Mouse (Mus musculus) stomach, postnatal 0 days (tissue): ENCODE results near the gene Nrbp1. TPM values are rescaled to one million over a fixed set of nuclear protein-coding genes. Genes with fewer than 3 reads are reported as not detected.

Experiments used
- ATAC-seq: fragments of 200-750 bp; cut with Nextera tagmentation; 2 replicates; pipeline ENCODE4 v1.8.0; 2017; ENCODE audit not compliant: low FRiP score, low TSS enrichment
- DNase-seq: peaks from one replicate; pipeline ENCODE4 v3.0.0-alpha.2; 2016; ENCODE audit warnings: low spot score
- H3K27ac ChIP-seq: fragments of 300-500 bp; sonication (generic); replicated peaks from 2 replicates; pipeline ENCODE4 v1.5.1; 2014; ENCODE audit warnings: mild to moderate bottlenecking, control low read depth
- H3K27me3 ChIP-seq: fragments of 300-500 bp; sonication (generic); 2 replicates; pipeline ENCODE4 v1.6.1; 2014; ENCODE audit warnings: low read length; ENCODE audit not compliant: control insufficient read depth, insufficient read depth
- H3K36me3 ChIP-seq: fragments of 300-500 bp; sonication (generic); 2 replicates; pipeline ENCODE4 v1.6.1; 2014; ENCODE audit warnings: low read length, mixed read lengths; ENCODE audit not compliant: control insufficient read depth, insufficient read depth
- H3K4me1 ChIP-seq: fragments of 300-500 bp; sonication (generic); replicated peaks from 2 replicates; pipeline ENCODE4 v1.6.1; 2014; ENCODE audit warnings: antibody characterized with exemption; ENCODE audit not compliant: control insufficient read depth, insufficient read depth
- H3K4me2 ChIP-seq: fragments of 300-500 bp; sonication (generic); replicated peaks from 2 replicates; pipeline ENCODE4 v1.6.1; 2014; ENCODE audit warnings: low read depth, mild to moderate bottlenecking, control low read depth, moderate library complexity
- H3K4me3 ChIP-seq: fragments of 300-500 bp; sonication (generic); 2 replicates; pipeline ENCODE4 v1.5.1; 2014; ENCODE audit warnings: low read depth, low read length, control low read depth
- H3K9ac ChIP-seq: fragments of 300-500 bp; sonication (generic); 2 replicates; pipeline ENCODE4 v1.6.1; 2014; ENCODE audit warnings: mild to moderate bottlenecking, low read length, control low read depth, mixed read lengths
- H3K9me3 ChIP-seq: fragments of 300-500 bp; sonication (generic); 2 replicates; pipeline ENCODE4 v1.6.1; 2016; ENCODE audit warnings: low read length; ENCODE audit not compliant: control insufficient read depth
- CTCF ChIP-seq: IDR thresholded peaks from 2 replicates; pipeline ENCODE4 v1.5.1; 2016; ENCODE audit warnings: antibody characterized with exemption, low read depth, mild to moderate bottlenecking, moderate library complexity
- EP300 ChIP-seq: optimal IDR thresholded peaks from 2 replicates; pipeline ENCODE3; 2016; ENCODE audit warnings: antibody characterized with exemption
- WGBS: fragments of 180-500 bp; shearing (Covaris S2); extraction: QIAGEN DNeasy Blood & Tissue Kit; methylation state at CpG from one replicate; pipeline ENCODE4 v1.1.7; 2014; 5-methylcytosine and 5-hydroxymethylcytosine counted together
- polyA plus RNA-seq: library from polyadenylated mRNA; unstranded; fragments of >200 nt; fragmentation: Nextera tagmentation; extraction: Ambion mirVana; gene quantifications from 2 replicates; pipeline ENCODE4 v1.2.1, GENCODE M21; 2015

Nrbp1 gene
- polyA plus RNA-seq, 1 experiment from 2014 or later: 95.3 TPM

- DNase-seq (no peak), ATAC-seq (no peak)
- WGBS: 79% methylated on average over 4 of the region's 4 CpGs
- TF ChIP-seq EP300 (no peak), CTCF (no peak)
- H3K4me1 ChIP-seq: no peaks in the 10 kb centered on the region
- no peak overlapping the region for H3K4me2 ChIP-seq
- H3K27me3 ChIP-seq: no peaks in the 10 kb centered on the region
- no peaks in the 10 kb centered on the region for H3K9me3 ChIP-seq
- peaks cover 19% of the 10 kb centered on the region for H3K36me3 ChIP-seq
- no peak overlapping the region for H3K9ac ChIP-seq
- H3K4me3 ChIP-seq: no peak overlapping the region
- no peak overlapping the region for H3K27ac ChIP-seq
These were observed 47.6 kb downstream of the Nrbp1 start for GRCm38 (mm10) chr5:31288225-31288624.

- Histone ChIP-seq H3K4me2 (no peak overlapping the region), H3K4me3 (no peak overlapping the region), H3K36me3 (peaks cover 16% of the 10 kb centered on the region), H3K9ac (no peak overlapping the region), H3K9me3 (no peaks in the 10 kb centered on the region), H3K27me3 (no peaks in the 10 kb centered on the region), H3K4me1 (no peaks in the 10 kb centered on the region), H3K27ac (no peak overlapping the region)
- ATAC-seq (no peak), DNase-seq (no peak)
- TF ChIP-seq EP300: no peak
- no peak for TF ChIP-seq CTCF
- 62% methylated on average over 3 of the region's 3 CpGs for WGBS
These were observed 48.0 kb downstream of the Nrbp1 start for GRCm38 (mm10) chr5:31288655-31289054.

DNA sequence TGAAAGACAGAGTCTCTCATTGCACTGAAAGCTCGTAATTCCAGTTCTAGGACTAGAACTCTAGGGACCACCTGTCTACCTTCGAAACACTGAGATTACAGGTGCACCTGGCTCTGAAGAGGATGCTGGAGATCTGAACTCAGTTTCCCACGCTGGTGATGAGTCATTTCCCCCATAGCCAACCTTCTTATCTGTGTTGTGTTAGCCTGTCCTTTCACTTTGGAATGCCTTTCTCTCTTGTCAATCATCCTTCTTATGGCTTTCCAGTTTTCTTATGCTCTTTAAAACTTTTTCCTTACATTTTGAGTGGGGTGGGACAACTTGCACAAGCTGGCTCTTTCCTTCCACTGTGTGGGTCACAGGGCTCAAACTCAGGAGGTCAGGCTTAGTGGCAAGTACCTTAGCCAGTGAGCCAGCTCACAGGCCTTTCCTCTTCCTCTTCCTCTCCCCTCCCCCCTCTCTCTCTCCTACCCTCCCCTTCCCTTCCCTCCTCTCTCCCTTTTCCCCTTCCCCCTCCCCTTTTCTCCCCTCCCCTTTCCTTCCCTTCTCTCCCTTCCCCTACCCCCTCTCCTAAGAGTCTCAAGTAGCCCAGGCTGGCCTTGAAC lies 49.1 kb downstream of the Nrbp1 start:
- TF ChIP-seq EP300 (no peak), CTCF (no peak)
- Histone ChIP-seq H3K27me3 (no peaks in the 10 kb centered on the region), H3K36me3 (peaks cover 12% of the 10 kb centered on the region), H3K4me3 (no peak overlapping the region), H3K9ac (no peak overlapping the region), H3K4me1 (no peaks in the 10 kb centered on the region), H3K27ac (no peak overlapping the region), H3K9me3 (no peaks in the 10 kb centered on the region), H3K4me2 (peak overlapping the region; percentile 69; the same call in 1 of the 2 replicates)
- 70% methylated on average over 3 of the region's 3 CpGs for WGBS
- ATAC-seq (no peak), DNase-seq (no peak)

DNA sequence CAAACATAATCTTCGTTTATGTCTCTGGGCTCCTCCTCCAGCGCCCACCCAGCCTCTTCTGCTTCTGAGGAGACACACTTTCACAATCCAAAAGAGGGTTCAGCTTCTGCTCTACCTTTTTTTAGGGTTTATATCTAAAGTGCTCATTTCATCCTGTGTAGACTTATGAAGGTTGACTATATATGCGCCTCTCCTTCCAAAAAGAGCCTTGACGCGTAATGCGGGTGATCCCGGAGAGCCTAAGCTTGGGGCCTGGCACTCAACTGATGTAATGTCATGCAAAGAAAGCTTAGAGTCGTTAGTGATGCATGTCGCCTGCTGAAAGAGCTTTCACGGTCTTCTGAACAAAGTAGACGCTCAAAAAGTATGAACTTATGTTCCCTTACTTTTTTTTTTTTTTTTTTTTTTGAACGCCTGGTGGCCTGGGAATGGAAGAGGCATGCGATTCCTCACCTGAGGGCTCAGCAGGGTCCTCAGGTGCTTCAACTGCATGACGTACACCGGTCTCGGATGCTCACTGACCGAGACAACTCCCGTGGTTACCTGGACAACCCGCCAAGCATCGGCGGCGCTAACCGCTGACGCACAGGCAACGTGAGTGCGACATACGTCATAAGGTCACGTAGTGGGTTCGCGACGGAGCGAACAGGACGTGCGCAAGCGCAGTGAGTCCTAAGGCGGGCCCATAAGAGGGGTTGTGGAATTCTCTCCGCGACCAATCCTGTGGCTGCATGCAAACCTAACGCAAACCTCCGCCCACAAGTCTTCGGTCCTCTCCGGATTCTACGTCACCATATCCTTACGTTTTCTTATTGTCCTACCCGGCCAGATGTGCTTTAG lies 50.1 kb downstream of the Nrbp1 start, which contains the start of gene Ift172:
Gene Ift172 (minus strand): TSS at position 596 of the 840 bp plus-strand sequence.
- H3K4me2 ChIP-seq: peak within 1 kb of the TSS; percentile 69
- TF ChIP-seq EP300 (no peak), CTCF (no peak)
- peaks cover 7% of the 10 kb centered on the region for H3K36me3 ChIP-seq
- peak within 1 kb of the TSS; percentile 42 for H3K4me3 ChIP-seq
- H3K9me3 ChIP-seq: no peaks in the 10 kb centered on the region
- 2% methylated on average over 45 of the region's 45 CpGs for WGBS
- H3K27me3 ChIP-seq: no peaks in the 10 kb centered on the region
- peak; percentile 96 for ATAC-seq
- peak; percentile 96 for DNase-seq
- H3K4me1 ChIP-seq: 0 out of 2 replicates have a peak, but pooled peaks cover 3% of the 10 kb centered on the region
- peak within 1 kb of the TSS; percentile 55 for H3K9ac ChIP-seq
- H3K27ac ChIP-seq: peak within 1 kb of the TSS; percentile 78

- DNase-seq: no peak
- Histone ChIP-seq H3K4me3 (peak overlapping the region; percentile 42), H3K4me1 (0 out of 2 replicates have a peak, but pooled peaks cover 3% of the 10 kb centered on the region), H3K9ac (peak overlapping the region; percentile 55), H3K36me3 (peaks cover 2% of the 10 kb centered on the region; the same call in 1 of the 2 replicates), H3K27me3 (no peaks in the 10 kb centered on the region), H3K27ac (peak overlapping the region; percentile 78), H3K9me3 (no peaks in the 10 kb centered on the region), H3K4me2 (peak overlapping the region; percentile 69)
- no peak for ATAC-seq
- TF ChIP-seq CTCF (peak; percentile 33; the same call in 1 of the 2 replicates), EP300 (no peak)
- WGBS: 3% methylated on average over 9 of the region's 9 CpGs
These were observed 50.7 kb downstream of the Nrbp1 start for GRCm38 (mm10) chr5:31291361-31291688.
